Mouse (Mus musculus) monocyte, adult 2 months (primary cell): ENCODE data around the gene Prex1.

Source experiments
- DNase-seq, 2 experiments: peaks; one replicate each; pipeline ENCODE4 v3.0.0; 2022; ENCODE audit warnings: low spot score in 2 of 2, low read depth in 1 of 2

Prex1 gene

DNA sequence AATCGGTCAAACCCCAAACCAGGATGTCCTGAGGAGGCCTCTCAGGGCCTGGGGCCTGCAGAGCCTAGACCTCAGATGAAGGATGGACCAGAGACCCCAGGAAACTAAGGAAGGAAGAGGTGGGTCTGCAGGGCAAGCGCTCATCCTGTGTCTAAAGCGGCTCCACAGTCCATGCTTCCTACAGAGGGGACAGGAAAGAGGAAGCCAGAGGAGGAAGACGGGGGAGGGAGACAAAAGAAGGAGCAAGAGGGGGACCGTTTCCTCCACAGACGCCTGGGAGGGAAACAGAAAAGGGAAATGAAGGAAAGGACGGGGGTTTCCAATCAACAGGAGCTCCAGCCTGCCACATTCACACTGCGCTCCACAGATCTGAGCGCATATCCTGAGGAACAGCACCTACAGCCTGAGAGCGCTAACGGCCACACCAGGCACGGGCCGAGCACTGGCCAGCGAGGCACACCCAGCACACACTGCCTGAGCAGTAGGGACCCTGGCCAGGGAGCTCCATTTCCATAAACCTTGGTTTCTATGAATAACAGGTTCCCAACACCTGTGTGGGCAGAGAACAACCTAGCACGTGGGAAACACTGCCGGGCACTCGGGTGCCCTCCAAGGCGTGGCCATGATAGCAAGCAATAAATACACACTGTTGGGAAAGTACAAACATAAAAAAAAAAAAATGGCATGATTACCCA, 74.5 kb downstream of the Prex1 start:
- peak; percentile 28 to 49 for DNase-seq

DNA sequence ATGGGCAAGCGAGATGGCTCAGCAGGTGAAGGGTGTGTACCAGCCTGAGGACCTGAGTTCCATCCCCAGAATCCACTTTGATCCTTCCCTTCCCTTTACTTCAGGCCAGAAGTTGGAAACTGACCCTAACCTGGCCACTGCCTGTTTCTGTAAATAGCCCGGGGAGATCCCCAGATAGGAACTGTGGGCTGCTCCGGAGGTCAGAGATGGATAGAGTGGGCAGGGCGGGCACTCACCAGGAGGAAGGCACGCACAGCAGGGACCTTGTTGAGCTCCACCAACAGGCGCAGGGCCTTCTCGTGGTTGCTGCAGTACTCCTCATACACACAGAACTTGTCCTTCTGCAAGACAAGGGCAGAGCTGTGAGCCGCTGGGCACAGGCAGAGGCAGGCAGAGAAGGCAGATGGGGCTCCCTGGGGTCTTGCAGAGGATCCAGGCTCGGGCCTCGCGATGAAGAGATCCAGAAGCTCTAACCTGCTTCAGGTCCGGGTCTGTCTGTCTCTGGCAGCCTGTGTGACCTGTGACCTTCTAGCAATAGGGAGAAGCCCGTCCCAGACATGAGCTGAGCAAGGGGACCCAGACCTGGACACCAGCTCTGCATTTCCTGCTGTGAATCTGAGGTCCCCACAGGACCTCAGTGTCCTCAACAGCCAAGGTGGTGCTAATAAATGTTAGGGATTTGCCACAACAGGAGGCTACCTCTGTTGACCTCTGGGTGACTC, 75.4 kb downstream of the Prex1 start:
- no peak for DNase-seq

DNA sequence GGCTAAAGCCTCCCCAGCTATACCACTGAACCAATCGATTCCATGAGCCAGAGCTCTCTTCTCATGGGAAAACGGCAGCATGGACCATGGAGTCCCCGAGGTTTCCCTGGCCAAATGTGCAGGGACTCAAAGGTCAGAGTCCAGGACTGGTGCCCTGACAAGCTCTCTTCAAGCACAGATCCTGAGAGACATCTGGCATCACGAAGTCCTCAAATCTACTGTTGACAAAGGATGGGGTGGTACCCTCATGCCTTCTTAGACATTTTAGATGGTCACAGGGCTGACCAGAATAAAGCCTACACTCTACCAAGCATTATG, 76.0 kb downstream of the Prex1 start:
- no peak for DNase-seq

- no peak for DNase-seq
Measured at GRCm38 (mm10) chr2:166636867-166637672, 76.6 kb downstream of the Prex1 start.

DNA sequence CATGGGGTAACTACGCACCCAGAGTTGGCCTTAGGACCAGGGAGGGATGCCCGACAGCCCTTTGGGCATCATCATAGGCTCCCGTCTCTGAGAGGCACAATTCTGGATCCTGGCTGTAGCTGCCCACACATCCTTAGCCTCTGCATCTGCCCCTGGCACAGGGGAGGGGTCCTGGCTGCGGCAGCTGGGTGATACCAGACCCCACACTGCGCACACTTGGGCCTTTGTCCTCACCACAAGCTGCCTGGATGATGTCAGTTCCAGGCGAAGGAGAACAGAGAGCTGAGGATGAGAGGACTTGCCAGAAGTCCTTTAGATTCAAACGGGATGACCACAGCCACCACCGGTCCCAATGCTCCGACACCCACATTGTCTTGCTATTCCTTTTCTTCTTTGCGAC, 78.1 kb downstream of the Prex1 start:
- no peak for DNase-seq

- no peak for DNase-seq
Measured at GRCm38 (mm10) chr2:166632571-166633361, 80.9 kb downstream of the Prex1 start.

GRCm38 (mm10) chr2:166631621-166632171, 81.9 kb downstream of the Prex1 start:
- no peak for DNase-seq

- DNase-seq = no peak
Measured at GRCm38 (mm10) chr2:166631189-166631588, 82.4 kb downstream of the Prex1 start.

- no peak for DNase-seq
Measured at GRCm38 (mm10) chr2:166629941-166630674, 83.5 kb downstream of the Prex1 start.

- DNase-seq = no peak
Measured at GRCm38 (mm10) chr2:166627578-166627977, 86.1 kb downstream of the Prex1 start.

DNA sequence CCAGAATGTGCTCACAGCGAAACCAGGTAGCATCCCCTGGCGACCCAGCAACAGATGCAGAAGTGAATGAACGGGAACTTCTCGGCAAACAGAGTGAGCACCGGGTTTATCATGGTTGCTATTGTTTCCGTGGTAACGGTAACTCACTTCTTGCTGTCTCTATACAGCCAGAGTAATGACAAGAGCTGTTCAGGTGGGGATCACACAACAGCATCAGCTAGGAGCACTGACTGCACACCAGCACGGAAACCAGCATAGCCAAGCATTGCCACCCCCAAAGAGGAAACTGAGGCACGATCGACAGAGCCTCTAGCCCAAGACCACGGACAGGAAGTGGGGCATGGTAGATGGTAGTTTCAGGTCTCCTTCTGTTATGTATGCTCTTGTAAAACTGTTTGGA, 88.4 kb downstream of the Prex1 start:
- DNase-seq = no peak

DNA sequence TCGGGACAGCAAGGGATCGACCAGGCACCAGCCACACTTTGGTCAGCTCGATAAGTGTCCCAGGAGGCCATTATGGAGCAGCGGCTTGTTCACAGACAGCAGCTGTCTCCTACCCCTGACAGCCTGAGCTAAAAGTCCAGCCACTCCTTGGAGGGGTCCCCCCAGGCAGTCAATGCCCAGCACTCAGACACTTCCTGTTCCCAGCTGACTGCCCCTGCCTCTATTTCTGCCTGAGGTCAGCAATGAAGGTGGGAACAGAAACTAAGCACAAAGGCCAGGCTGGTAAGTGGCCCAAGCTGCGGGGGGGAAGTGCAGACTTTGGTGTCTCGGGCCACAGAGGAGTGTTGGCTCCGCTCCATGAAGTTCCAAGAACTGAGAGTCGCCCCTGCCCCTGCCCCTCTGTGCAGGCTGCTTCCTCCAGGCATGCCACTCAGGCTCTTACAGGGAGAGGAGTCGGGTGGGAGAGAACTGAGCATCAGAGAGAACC, 90.5 kb downstream of the Prex1 start:
- no peak for DNase-seq

- DNase-seq = no peak
Measured at GRCm38 (mm10) chr2:166622590-166622989, 91.0 kb downstream of the Prex1 start.

GRCm38 (mm10) chr2:166622079-166622478, 91.6 kb downstream of the Prex1 start:
- no peak for DNase-seq

- no peak for DNase-seq
Measured at GRCm38 (mm10) chr2:166620529-166621466, 92.8 kb downstream of the Prex1 start.

GRCm38 (mm10) chr2:166619906-166620490, 93.6 kb downstream of the Prex1 start:
- DNase-seq = no peak

DNA sequence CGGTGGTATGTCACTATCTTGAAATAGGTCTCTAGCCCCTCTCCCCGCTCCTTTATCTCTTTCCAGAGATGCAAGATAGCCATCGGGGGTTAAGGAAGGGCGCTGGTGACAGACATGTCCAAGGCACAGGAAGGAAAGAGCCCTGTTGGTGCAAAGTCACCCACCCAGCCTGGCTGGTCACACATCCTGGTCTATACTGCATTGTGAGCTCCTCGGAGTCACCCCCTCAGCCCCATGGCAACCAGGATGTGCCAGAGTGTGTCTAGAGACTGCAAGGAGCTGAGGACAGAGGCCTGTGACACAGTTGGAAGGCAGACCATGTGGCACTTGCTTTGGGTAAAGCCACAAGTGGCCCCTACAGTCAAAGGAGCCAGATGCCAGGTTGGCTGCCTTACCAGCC, 94.4 kb downstream of the Prex1 start:
- no peak for DNase-seq

DNA sequence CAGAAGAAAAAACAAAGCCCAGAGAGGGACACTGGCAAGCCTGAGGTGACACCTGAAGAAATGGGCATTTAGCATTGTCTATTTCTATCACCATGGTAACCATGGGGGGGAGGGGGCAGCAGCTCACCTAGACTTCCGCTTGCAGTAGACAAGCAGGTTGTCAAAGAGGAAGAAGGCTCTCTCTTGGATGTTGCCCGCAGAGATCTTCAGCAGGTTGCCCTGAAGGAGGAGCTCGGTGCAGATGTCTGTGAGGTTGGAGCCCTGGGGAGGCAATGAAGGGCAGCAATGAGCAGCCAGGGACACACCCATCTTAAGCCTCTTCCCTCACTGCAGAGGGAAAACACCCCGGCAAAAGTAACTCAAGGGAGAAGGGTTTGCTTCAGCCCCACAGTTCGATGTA, 95.9 kb downstream of the Prex1 start:
- DNase-seq = no peak
